12 mouse cellular contexts compared by ENCODE assay signal in the genomic region with DNA sequence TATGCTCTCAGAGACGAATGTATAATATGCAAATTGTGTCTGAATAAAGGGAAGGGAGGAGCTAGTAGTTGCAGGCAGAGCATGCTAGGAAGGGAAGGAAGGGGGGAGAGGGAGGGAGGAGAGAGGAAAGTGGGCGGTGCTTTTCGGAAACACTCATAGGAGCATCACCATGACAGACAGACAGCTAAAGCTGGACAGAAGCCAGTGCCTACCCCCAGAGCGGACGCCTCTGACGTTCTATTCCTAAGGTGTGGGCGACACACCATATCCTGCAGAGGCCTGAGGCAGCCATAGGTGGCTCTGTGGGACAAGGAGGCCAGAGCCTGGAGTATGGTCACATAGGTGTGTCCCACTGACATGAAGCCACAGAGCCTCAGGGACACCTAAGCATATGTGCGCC. TPM values are rescaled to one million over a fixed set of nuclear protein-coding genes. Genes with fewer than 3 reads are reported as not detected.
DNase-seq lines count a peak whose midpoint lies in the region; ATAC-seq and TF ChIP-seq lines count a peak whose summit lies in the region.
"Had no signal": no experiment of that assay in that cellular context is flagged by ENCODE, and none has a peak within 500 bp of the region (broad histone marks: within the 10 kb centered on the region; RNA-seq: fewer than 3 reads in every experiment).

No protein-coding gene starts in this region.

- no peaks in the 10 kb centered on the region for H3K9me3 ChIP-seq in forebrain, postnatal 0 days (ENCODE audit: low read length)
- H3K9me3 ChIP-seq in forebrain, embryonic 11.5 days (ENCODE audit: control insufficient read depth, low read length) = no peaks in the 10 kb centered on the region
- H3K9me3 ChIP-seq in kidney, embryonic 14.5 days (ENCODE audit: control insufficient read depth, low read length) = no peaks in the 10 kb centered on the region
- no peaks in the 10 kb centered on the region for H3K9me3 ChIP-seq in heart, embryonic 16.5 days (replicated peaks; ENCODE audit: control insufficient read depth, low read length)
- H3K9me3 ChIP-seq: embryonic facial prominence, embryonic 13.5 days; limb, embryonic 12.5 days; neural tube, embryonic 13.5 days had no signal

- H3K9ac ChIP-seq in forebrain, postnatal 0 days = no peak overlapping the region
- H3K9ac ChIP-seq in forebrain, embryonic 11.5 days (ENCODE audit: low read length) = no peak overlapping the region
- H3K9ac ChIP-seq in kidney, embryonic 14.5 days (ENCODE audit: low read depth, low read length) = no peak overlapping the region
- H3K9ac ChIP-seq in heart, embryonic 16.5 days (ENCODE audit: low read length) = no peak overlapping the region
- H3K9ac ChIP-seq: embryonic facial prominence, embryonic 13.5 days; limb, embryonic 12.5 days had no signal

- H3K4me3 ChIP-seq in forebrain, postnatal 0 days (ENCODE audit: low read depth, low read length) = no peak overlapping the region
- H3K4me3 ChIP-seq in forebrain, embryonic 11.5 days (ENCODE audit: low read depth, low read length) = no peak overlapping the region
- H3K4me3 ChIP-seq in kidney, embryonic 14.5 days (ENCODE audit: low read length) = no peak overlapping the region
- H3K4me3 ChIP-seq in heart, embryonic 16.5 days (ENCODE audit: low read length) = no peak overlapping the region
- H3K4me3 ChIP-seq: embryonic facial prominence, embryonic 13.5 days; hindbrain, embryonic 10.5 days; limb, embryonic 12.5 days; neural tube, embryonic 13.5 days had no signal

- no peak overlapping the region for H3K4me2 ChIP-seq in forebrain, postnatal 0 days (ENCODE audit: low read depth)
- H3K4me2 ChIP-seq in forebrain, embryonic 11.5 days (ENCODE audit: low read depth, low read length, severe bottlenecking) = no peak overlapping the region
- H3K4me2 ChIP-seq in kidney, embryonic 14.5 days (replicated peaks; ENCODE audit: low read depth, low read length) = no peak overlapping the region
- H3K4me2 ChIP-seq in heart, embryonic 16.5 days (ENCODE audit: low read depth, low read length) = no peak overlapping the region
- H3K4me2 ChIP-seq: embryonic facial prominence, embryonic 13.5 days; limb, embryonic 12.5 days; neural tube, embryonic 13.5 days had no signal

- no peaks in the 10 kb centered on the region for H3K36me3 ChIP-seq in forebrain, postnatal 0 days (ENCODE audit: insufficient read depth)
- H3K36me3 ChIP-seq in forebrain, embryonic 11.5 days (ENCODE audit: control insufficient read depth, insufficient read depth, low read length) = no peaks in the 10 kb centered on the region
- no peaks in the 10 kb centered on the region for H3K36me3 ChIP-seq in kidney, embryonic 14.5 days (ENCODE audit: control insufficient read depth, insufficient read depth, low read length)
- no peaks in the 10 kb centered on the region for H3K36me3 ChIP-seq in heart, embryonic 16.5 days (ENCODE audit: control insufficient read depth, insufficient read depth)
- H3K36me3 ChIP-seq: embryonic facial prominence, embryonic 13.5 days; hindbrain, embryonic 10.5 days; limb, embryonic 12.5 days; neural tube, embryonic 13.5 days had no signal

- DNase-seq in forebrain, postnatal 0 days = no peak
- DNase-seq in forebrain, embryonic 11.5 days (ENCODE audit: low spot score) = no peak
- DNase-seq in kidney, postnatal 36 days = peak; percentile 25 to 49
- DNase-seq in urinary bladder, adult 2 months (ENCODE audit: low spot score) = no peak
- no peak for DNase-seq in yolk sac, embryonic 10.5 days (ENCODE audit: low spot score)

- peaks cover 14% of the 10 kb centered on the region; the same call in 1 of the 2 replicates for H3K4me1 ChIP-seq in forebrain, postnatal 0 days (ENCODE audit: insufficient read depth)
- H3K4me1 ChIP-seq in forebrain, embryonic 11.5 days (replicated peaks; ENCODE audit: control insufficient read depth, insufficient read depth, low read length) = no peaks in the 10 kb centered on the region
- no peaks in the 10 kb centered on the region for H3K4me1 ChIP-seq in kidney, embryonic 14.5 days (ENCODE audit: control insufficient read depth, insufficient read depth, low read length)
- H3K4me1 ChIP-seq in heart, embryonic 16.5 days (ENCODE audit: control insufficient read depth, insufficient read depth, low read length) = peaks cover 23% of the 10 kb centered on the region

- no peaks in the 10 kb centered on the region for H3K27me3 ChIP-seq in forebrain, postnatal 0 days (ENCODE audit: insufficient read depth, low read length)
- H3K27me3 ChIP-seq in forebrain, embryonic 11.5 days (ENCODE audit: control insufficient read depth, insufficient read depth, low read length) = no peaks in the 10 kb centered on the region
- H3K27me3 ChIP-seq in kidney, embryonic 14.5 days (ENCODE audit: control insufficient read depth, insufficient read depth, low read length) = no peaks in the 10 kb centered on the region
- peaks cover under 1% of the 10 kb centered on the region for H3K27me3 ChIP-seq in heart, embryonic 16.5 days (ENCODE audit: control insufficient read depth, insufficient read depth, low read length)
- H3K27me3 ChIP-seq: embryonic facial prominence, embryonic 13.5 days; neural tube, embryonic 13.5 days had no signal

- ATAC-seq in forebrain, postnatal 0 days = peak; percentile 40; the same call in 1 of the 2 replicates
- no peak for ATAC-seq in forebrain, embryonic 11.5 days (replicated peaks; ENCODE audit: low FRiP score)
- no peak for ATAC-seq in kidney, embryonic 14.5 days (ENCODE audit: low FRiP score, low TSS enrichment)
- ATAC-seq in heart, embryonic 16.5 days (replicated peaks; ENCODE audit: extremely low read depth, insufficient read depth, low FRiP score) = no peak
- ATAC-seq in megakaryocyte progenitor cell, adult 5-6 weeks (replicated peaks; ENCODE audit: poor library complexity) = peak; percentile 56

- no peak for TF ChIP-seq CTCF in forebrain, postnatal 0 days (IDR thresholded peaks at IDR 0.05; ENCODE audit: low read depth)

- 64% methylated on average over 8 of the region's 8 CpGs for WGBS in forebrain, postnatal 0 days
- WGBS in forebrain, embryonic 11.5 days = 78% methylated on average over 8 of the region's 8 CpGs
- 74% methylated on average over 8 of the region's 8 CpGs for WGBS in kidney, embryonic 14.5 days
- 52% methylated on average over 8 of the region's 8 CpGs for WGBS in heart, embryonic 16.5 days

- no peak overlapping the region for H3K27ac ChIP-seq in forebrain, postnatal 0 days (ENCODE audit: low read depth, low read length)
- no peak overlapping the region for H3K27ac ChIP-seq in forebrain, embryonic 11.5 days (ENCODE audit: low read depth, low read length)
- no peak overlapping the region for H3K27ac ChIP-seq in kidney, embryonic 14.5 days (ENCODE audit: low read depth, low read length)
- H3K27ac ChIP-seq in heart, embryonic 16.5 days (ENCODE audit: low read length) = peak overlapping the region; percentile 34; the same call in 1 of the 2 replicates
- H3K27ac ChIP-seq: embryonic facial prominence, embryonic 13.5 days; limb, embryonic 12.5 days had no signal

RNA-seq across cellular contexts. Expression of a gene that starts 6.5 kb away (rescaled TPM):
- 104 and 110 TPM in 2 replicates for total RNA-seq in forebrain, postnatal 0 days (2014; rRNA removed)
- 27.3 and 31.7 TPM in 2 replicates for polyA plus RNA-seq in forebrain, postnatal 0 days (2015; fragmentation: Nextera tagmentation; extraction: Ambion mirVana)
- polyA plus RNA-seq in forebrain, embryonic 11.5 days (2014; fragmentation: Nextera tagmentation; extraction: Ambion mirVana) = 2.8 and 3.5 TPM in 2 replicates
- 1.3 and 1.9 TPM in 2 replicates for polyA plus RNA-seq in kidney, embryonic 14.5 days (2014; fragmentation: Nextera tagmentation; extraction: Ambion mirVana)
- polyA plus RNA-seq in heart, embryonic 16.5 days (2015; fragmentation: Nextera tagmentation; extraction: Ambion mirVana) = 1.3 and 1.4 TPM in 2 replicates
- 4.7 and 6.3 TPM in 2 replicates for total RNA-seq in megakaryocyte progenitor cell, adult 5-6 weeks (2015)
- total RNA-seq in megakaryocyte progenitor cell, adult 5-6 weeks (2017) = 5.6 and 6.3 TPM in 2 replicates
- polyA plus RNA-seq in urinary bladder, adult 2 months (2012; rRNA removed) = 15.2 and 15.3 TPM in 2 replicates

RNA-seq across cellular contexts. Expression of a gene that starts 46.2 kb away (rescaled TPM):
- 18.3 and 21.4 TPM in 2 replicates for total RNA-seq in forebrain, postnatal 0 days (2014; rRNA removed)
- polyA plus RNA-seq in forebrain, postnatal 0 days (2015; fragmentation: Nextera tagmentation; extraction: Ambion mirVana) = 21.0 and 22.0 TPM in 2 replicates
- 50.1 and 51.9 TPM in 2 replicates for polyA plus RNA-seq in forebrain, embryonic 11.5 days (2014; fragmentation: Nextera tagmentation; extraction: Ambion mirVana)
- 19.9 and 28.1 TPM in 2 replicates for polyA plus RNA-seq in kidney, embryonic 14.5 days (2014; fragmentation: Nextera tagmentation; extraction: Ambion mirVana)
- polyA plus RNA-seq in heart, embryonic 16.5 days (2015; fragmentation: Nextera tagmentation; extraction: Ambion mirVana) = 13.2 and 14.5 TPM in 2 replicates
- 5.1 and 5.2 TPM in 2 replicates for total RNA-seq in megakaryocyte progenitor cell, adult 5-6 weeks (2015)
- 12.3 and 19.3 TPM in 2 replicates for total RNA-seq in megakaryocyte progenitor cell, adult 5-6 weeks (2017)
- polyA plus RNA-seq in urinary bladder, adult 2 months (2012; rRNA removed) = 7.6 and 10.5 TPM in 2 replicates

RNA-seq across cellular contexts. Expression of a gene that starts 58.1 kb away (rescaled TPM):
- total RNA-seq in forebrain, postnatal 0 days (2014; rRNA removed) = 19.0 and 25.8 TPM in 2 replicates
- polyA plus RNA-seq in forebrain, postnatal 0 days (2015; fragmentation: Nextera tagmentation; extraction: Ambion mirVana) = 12.7 and 14.8 TPM in 2 replicates
- polyA plus RNA-seq in forebrain, embryonic 11.5 days (2014; fragmentation: Nextera tagmentation; extraction: Ambion mirVana) = 22.0 and 24.8 TPM in 2 replicates
- polyA plus RNA-seq in kidney, embryonic 14.5 days (2014; fragmentation: Nextera tagmentation; extraction: Ambion mirVana) = 12.2 and 15.6 TPM in 2 replicates
- polyA plus RNA-seq in heart, embryonic 16.5 days (2015; fragmentation: Nextera tagmentation; extraction: Ambion mirVana) = 16.3 and 16.9 TPM in 2 replicates
- total RNA-seq in megakaryocyte progenitor cell, adult 5-6 weeks (2015) = 8.3 and 10.3 TPM in 2 replicates
- 8.3 and 8.8 TPM in 2 replicates for total RNA-seq in megakaryocyte progenitor cell, adult 5-6 weeks (2017)
- 36.5 and 38.5 TPM in 2 replicates for polyA plus RNA-seq in urinary bladder, adult 2 months (2012; rRNA removed)

RNA-seq across cellular contexts. Expression of a gene that starts 58.3 kb away (rescaled TPM):
- 16.7 and 32.2 TPM in 2 replicates for total RNA-seq in forebrain, postnatal 0 days (2014; rRNA removed)
- 58.1 and 74.8 TPM in 2 replicates for polyA plus RNA-seq in forebrain, postnatal 0 days (2015; fragmentation: Nextera tagmentation; extraction: Ambion mirVana)
- polyA plus RNA-seq in forebrain, embryonic 11.5 days (2014; fragmentation: Nextera tagmentation; extraction: Ambion mirVana) = 65.2 and 69.9 TPM in 2 replicates
- polyA plus RNA-seq in kidney, embryonic 14.5 days (2014; fragmentation: Nextera tagmentation; extraction: Ambion mirVana) = 97.3 and 115 TPM in 2 replicates
- polyA plus RNA-seq in heart, embryonic 16.5 days (2015; fragmentation: Nextera tagmentation; extraction: Ambion mirVana) = 92.6 and 101 TPM in 2 replicates
- total RNA-seq in megakaryocyte progenitor cell, adult 5-6 weeks (2015) = 18.6 and 24.5 TPM in 2 replicates
- total RNA-seq in megakaryocyte progenitor cell, adult 5-6 weeks (2017) = 20.0 and 20.6 TPM in 2 replicates
- polyA plus RNA-seq in urinary bladder, adult 2 months (2012; rRNA removed) = 47.2 and 49.0 TPM in 2 replicates

Comparison
In these comparisons a context has a peak if more than half of its experiments do, and no peak if none do; other contexts are left out.
1. ATAC-seq: peak in forebrain, postnatal 0 days (single experiment) and megakaryocyte progenitor cell, adult 5-6 weeks (single experiment); none in forebrain, embryonic 11.5 days (single experiment), kidney, embryonic 14.5 days (single experiment) and heart, embryonic 16.5 days (single experiment).
2. DNase-seq: peak in kidney, postnatal 36 days (2 of 2); none in forebrain, postnatal 0 days (single experiment), forebrain, embryonic 11.5 days (single experiment), urinary bladder, adult 2 months (single experiment) and yolk sac, embryonic 10.5 days (single experiment).